Mouse (Mus musculus) yolk sac, embryonic 10.5 days (tissue): ENCODE measurements around the gene Cilp.
"Not testable (repeated sequence)": the region's sequence is repeated elsewhere in the genome, so short reads cannot be mapped to it uniquely, and the experiment has no call there.

Experiments
- DNase-seq: peaks from one replicate; pipeline ENCODE4 v3.0.0-alpha.2; 2017; ENCODE audit warnings: low spot score

Gene Cilp

DNA sequence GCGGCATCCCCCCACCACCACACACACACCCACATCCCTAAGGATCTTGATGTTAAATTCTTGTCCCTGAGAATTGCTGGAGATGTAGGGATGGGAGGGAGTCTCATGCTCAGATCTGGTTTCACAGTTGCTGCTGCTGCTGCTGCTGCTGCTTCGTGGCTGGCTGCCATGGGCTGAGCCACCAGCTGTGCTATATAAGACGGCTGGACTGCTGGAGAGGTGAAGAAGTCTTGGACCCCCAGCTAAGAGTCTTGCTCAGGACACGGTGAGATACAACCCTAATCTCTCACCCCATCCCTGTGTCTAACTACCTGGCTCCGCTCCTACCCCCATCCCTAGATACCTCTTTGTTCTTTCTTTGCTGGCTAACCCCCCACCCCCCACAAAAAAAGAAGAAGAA, at the start of gene Cilp:
Gene Cilp (plus strand): TSS at position 222 of the 400 bp plus-strand sequence.
- DNase-seq: no peak

DNA sequence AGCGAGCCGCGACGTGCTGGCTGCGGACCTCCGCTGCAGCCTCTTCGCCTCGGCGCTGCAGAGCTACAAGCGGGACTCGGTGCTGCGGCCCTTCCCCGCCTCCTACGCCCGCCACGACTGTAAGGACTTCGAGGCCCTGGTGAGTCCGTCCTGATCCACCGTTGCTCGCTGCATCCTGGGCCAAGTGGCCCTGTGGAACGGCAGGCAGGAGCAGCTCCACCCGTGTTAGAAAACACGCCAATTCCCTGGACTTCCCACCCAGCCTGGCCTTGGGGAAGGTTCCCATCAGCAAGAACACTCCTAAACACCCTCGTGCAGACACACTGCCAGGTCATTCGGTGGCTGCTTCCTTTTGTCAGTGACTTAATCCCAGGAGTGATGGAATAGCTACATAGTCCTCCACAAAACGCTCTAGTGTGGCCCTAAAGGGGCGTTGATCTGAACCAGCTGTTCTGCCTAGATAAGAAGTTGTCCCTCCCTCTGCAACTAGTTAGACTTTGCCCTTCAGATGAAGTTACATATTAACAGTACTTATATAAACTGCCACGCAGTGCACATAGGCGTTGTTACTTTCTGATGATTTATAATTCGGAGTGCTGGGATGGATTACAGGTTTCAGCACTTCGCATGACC, 49.4 kb upstream of the Cilp start:
- peak; percentile 82 for DNase-seq

- no peak for DNase-seq
Measured at GRCm38 (mm10) chr9:65216972-65217371, 48.0 kb upstream of the Cilp start.

GRCm38 (mm10) chr9:65217661-65218060, 47.3 kb upstream of the Cilp start:
- DNase-seq: no peak

DNA sequence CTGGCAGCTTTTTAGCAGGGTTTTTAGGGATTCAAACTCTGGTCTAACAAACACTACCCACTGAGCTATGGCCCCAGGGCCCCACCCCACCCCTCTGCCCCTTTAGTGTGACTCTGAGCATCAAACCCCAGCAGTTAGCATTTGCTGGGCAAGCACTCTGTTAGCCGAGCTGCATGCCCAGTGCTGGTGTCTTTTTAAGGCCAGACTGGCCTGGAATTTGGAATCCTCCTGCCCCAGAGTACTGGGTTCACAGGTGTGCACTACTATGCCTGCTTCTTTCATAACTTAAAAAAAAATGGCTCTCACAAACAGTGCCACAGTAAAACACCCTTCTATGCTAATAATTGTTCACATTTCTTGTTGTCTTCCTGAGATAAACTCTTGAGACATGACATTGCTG, 46.1 kb upstream of the Cilp start:
- DNase-seq: no peak

DNA sequence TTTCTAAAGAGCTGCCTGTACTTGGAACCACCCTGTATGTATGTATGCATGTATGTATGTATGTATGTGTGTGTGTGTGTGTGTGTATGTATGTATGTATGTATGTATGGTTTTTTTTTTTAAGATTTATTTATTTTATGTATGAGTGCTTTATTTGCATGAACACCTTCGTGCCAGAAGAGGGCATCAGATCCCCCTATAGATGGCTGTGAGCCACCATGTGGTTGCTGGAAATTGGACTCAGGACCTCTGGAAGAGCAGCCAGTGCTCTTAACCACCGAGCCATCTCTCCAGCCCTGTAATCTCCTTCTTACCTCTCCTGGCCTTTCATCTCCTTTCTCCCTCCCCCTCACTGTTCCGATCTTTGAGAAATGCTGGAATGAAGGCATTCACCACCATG, 44.6 kb upstream of the Cilp start:
- DNase-seq: not testable (repeated sequence)

DNA sequence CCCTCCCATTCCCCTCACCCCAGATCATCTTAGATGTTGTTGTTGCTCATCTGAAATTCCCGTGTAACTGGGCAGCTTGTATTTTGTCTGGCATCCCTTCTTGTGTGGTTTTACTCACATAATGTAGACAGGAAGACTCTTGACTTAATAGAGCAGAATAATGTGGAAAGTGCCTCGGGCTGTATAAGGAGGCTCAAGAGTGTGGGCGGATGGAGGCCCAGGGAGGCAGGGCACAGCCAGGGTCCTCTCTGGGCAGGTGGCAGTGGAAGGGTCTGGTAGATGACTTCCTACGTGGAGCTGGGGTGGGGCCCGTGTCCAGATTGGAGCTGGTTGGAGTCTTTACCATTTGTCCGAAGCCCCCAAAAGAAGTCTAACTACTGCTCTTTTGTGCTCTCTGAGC, 41.1 kb upstream of the Cilp start:
- DNase-seq: no peak

DNA sequence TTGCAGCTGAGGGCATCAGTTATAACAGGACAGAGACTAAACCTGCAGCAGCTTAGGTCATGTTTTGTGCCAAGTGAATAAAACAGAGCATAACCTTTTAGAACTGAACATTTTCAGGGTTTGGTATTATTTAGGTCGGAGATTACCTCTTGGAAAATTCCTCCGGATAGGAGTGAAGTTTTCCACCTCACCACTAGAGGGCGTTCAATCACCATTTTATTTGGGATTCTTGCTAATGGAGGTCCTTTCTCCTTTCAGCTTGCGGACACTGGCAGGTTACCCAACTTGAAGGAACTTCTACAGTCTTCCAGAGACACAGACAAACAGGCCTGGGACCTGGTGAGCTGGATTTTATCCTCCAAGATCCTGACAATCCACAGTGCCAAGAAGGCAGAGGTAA, 39.2 kb upstream of the Cilp start:
- DNase-seq: no peak

- DNase-seq: no peak
Measured at GRCm38 (mm10) chr9:65230250-65230649, 34.7 kb upstream of the Cilp start.

- DNase-seq: no peak
Measured at GRCm38 (mm10) chr9:65231284-65231683, 33.7 kb upstream of the Cilp start.

GRCm38 (mm10) chr9:65233243-65233985, 31.6 kb upstream of the Cilp start:
- DNase-seq: no peak

DNA sequence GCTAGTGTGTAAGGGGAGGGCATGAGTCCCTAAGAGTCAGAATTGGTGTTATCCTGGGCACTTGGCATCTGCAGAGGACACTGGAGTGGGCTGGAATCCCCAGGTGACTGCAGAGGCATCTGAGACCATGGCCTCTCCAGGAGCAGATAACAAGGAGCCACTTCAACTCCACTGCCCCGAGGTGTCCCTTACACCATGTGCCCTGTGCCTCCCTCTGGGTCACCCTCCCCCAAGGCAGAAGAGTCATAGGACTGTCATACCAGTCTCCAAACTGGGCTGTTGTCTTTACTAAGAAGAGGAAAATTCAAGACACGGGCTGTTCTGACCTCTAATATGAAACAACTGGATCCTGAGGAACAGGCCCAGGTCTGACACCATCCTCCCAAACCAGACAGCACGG, 30.2 kb upstream of the Cilp start:
- DNase-seq: no peak

DNA sequence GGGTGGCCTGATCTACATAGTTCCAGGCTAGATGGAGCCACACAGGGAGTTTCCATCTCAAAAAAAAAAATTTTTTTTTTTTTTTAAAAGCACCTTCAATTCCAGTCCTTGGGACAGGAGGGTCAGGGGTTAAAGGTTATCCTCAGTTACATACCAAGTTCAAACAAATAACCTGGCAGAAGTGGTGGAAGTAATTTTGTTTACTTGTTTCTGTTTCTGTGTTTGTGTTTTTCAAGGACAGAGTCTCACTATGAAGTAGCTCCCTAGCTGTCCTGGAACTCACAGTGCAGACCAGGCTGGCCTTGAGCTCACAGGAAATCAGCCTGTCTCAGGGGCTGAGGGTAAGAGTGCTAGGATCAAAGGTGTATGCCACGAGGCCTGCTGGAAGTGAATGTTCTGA, 29.4 kb upstream of the Cilp start:
- DNase-seq: no peak

GRCm38 (mm10) chr9:65237616-65238015, 27.4 kb upstream of the Cilp start:
- no peak for DNase-seq

GRCm38 (mm10) chr9:65238191-65238760, 26.7 kb upstream of the Cilp start:
- no peak for DNase-seq

- no peak for DNase-seq
Measured at GRCm38 (mm10) chr9:65239176-65239575, 25.8 kb upstream of the Cilp start.

- no peak for DNase-seq
Measured at GRCm38 (mm10) chr9:65239731-65240130, 25.2 kb upstream of the Cilp start.

DNA sequence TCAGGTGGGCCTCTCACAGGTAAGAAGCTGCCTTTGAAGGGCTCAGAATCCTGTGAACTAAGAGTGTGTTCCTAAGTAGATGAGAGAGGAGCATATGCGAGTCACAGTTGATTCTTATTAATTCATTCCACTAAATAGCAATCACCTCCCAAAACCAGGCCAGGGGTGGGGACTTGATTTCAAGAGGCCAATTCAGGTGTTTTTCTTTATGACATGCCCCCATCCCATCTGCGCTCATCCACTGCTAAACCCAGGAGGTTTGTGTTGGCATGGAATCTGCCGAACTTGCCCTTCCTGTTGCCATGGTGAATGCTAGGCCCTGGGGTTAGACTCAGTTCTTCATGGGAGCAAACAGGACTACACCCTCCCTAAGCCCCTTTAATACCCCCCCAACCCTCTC, 24.4 kb upstream of the Cilp start:
- DNase-seq: no peak

- no peak for DNase-seq
Measured at GRCm38 (mm10) chr9:65241973-65242372, 23.0 kb upstream of the Cilp start.

- DNase-seq: no peak
Measured at GRCm38 (mm10) chr9:65243249-65243648, 21.7 kb upstream of the Cilp start.

GRCm38 (mm10) chr9:65244036-65244806, 20.8 kb upstream of the Cilp start:
- DNase-seq: peak; percentile 62

- no peak for DNase-seq
Measured at GRCm38 (mm10) chr9:65247502-65248376, 17.2 kb upstream of the Cilp start.
